Mouse (Mus musculus) midbrain, embryonic 12.5 days (tissue): ENCODE results near the gene P2rx3. TPM values are rescaled to one million over a fixed set of nuclear protein-coding genes. Genes with fewer than 3 reads are reported as not detected.

ENCODE experiments used
- ATAC-seq: fragments of 200-750 bp; cut with Nextera tagmentation; 2 replicates; pipeline ENCODE4 v1.8.0; 2017; ENCODE audit warnings: low read depth, moderate TSS enrichment, moderate library complexity; ENCODE audit not compliant: low FRiP score
- H3K27ac ChIP-seq: fragments of 300-500 bp; sonication (generic); replicated peaks from 2 replicates; pipeline ENCODE4 v1.5.1; 2016; ENCODE audit warnings: mild to moderate bottlenecking
- H3K27me3 ChIP-seq: fragments of 300-500 bp; sonication (generic); 2 replicates; pipeline ENCODE4 v1.6.1; 2016; ENCODE audit warnings: mild to moderate bottlenecking
- H3K36me3 ChIP-seq: fragments of 300-500 bp; sonication (generic); 2 replicates; pipeline ENCODE4 v1.6.1; 2016
- H3K4me1 ChIP-seq: fragments of 300-500 bp; sonication (generic); 2 replicates; pipeline ENCODE4 v1.6.1; 2016
- H3K4me2 ChIP-seq: fragments of 300-500 bp; sonication (generic); replicated peaks from 2 replicates; pipeline ENCODE4 v1.6.1; 2016; ENCODE audit warnings: mild to moderate bottlenecking, moderate library complexity
- H3K4me3 ChIP-seq: fragments of 300-500 bp; sonication (generic); 2 replicates; pipeline ENCODE4 v1.5.1; 2016; ENCODE audit warnings: mild to moderate bottlenecking
- H3K9ac ChIP-seq: fragments of 300-500 bp; sonication (generic); replicated peaks from 2 replicates; pipeline ENCODE4 v1.6.1; 2016; ENCODE audit warnings: mild to moderate bottlenecking, moderate library complexity
- H3K9me3 ChIP-seq: fragments of 300-500 bp; sonication (generic); 2 replicates; pipeline ENCODE4 v1.6.1; 2016; ENCODE audit warnings: mild to moderate bottlenecking
- WGBS: fragments of 180-500 bp; shearing (Covaris S2); methylation state at CpG from one replicate; pipeline ENCODE4 v1.1.7; 2016; 5-methylcytosine and 5-hydroxymethylcytosine counted together
- polyA plus RNA-seq: library from polyadenylated mRNA; unstranded; fragments of >200 nt; fragmentation: Nextera tagmentation; extraction: Ambion mirVana; gene quantifications from 2 replicates; pipeline ENCODE4 v1.2.1, GENCODE M21; 2016

P2rx3 gene
- polyA plus RNA-seq, 1 experiment from 2014 or later: 4.1 TPM

GRCm38 (mm10) chr2:85009212-85009611, 28.1 kb downstream of the P2rx3 start:
- WGBS: 79% methylated on average over 2 of the region's 2 CpGs
- H3K4me2 ChIP-seq: no peak overlapping the region
- no peak for ATAC-seq

GRCm38 (mm10) chr2:85007729-85008128, 29.5 kb downstream of the P2rx3 start:
- no peak overlapping the region for H3K4me2 ChIP-seq
- H3K9me3 ChIP-seq: no peaks in the 10 kb centered on the region
- H3K36me3 ChIP-seq: no peaks in the 10 kb centered on the region
- no peak overlapping the region for H3K4me3 ChIP-seq
- H3K27ac ChIP-seq: no peak overlapping the region
- no peaks in the 10 kb centered on the region for H3K27me3 ChIP-seq
- no peak for ATAC-seq
- WGBS: 23% methylated on average over 4 of the region's 4 CpGs
- H3K9ac ChIP-seq: no peak overlapping the region
- H3K4me1 ChIP-seq: no peaks in the 10 kb centered on the region

More at GRCm38 (mm10) chr2:85009212-85009611, 28.1 kb downstream of the P2rx3 start:
- H3K4me3 ChIP-seq: no peak overlapping the region
- H3K9me3 ChIP-seq: no peaks in the 10 kb centered on the region
- H3K27ac ChIP-seq: no peak overlapping the region
- no peaks in the 10 kb centered on the region for H3K36me3 ChIP-seq
- no peak overlapping the region for H3K9ac ChIP-seq
- no peaks in the 10 kb centered on the region for H3K27me3 ChIP-seq
- no peaks in the 10 kb centered on the region for H3K4me1 ChIP-seq

- Histone ChIP-seq H3K9me3 (no peaks in the 10 kb centered on the region), H3K9ac (no peak overlapping the region), H3K27ac (no peak overlapping the region), H3K27me3 (no peaks in the 10 kb centered on the region), H3K4me3 (no peak overlapping the region), H3K4me2 (no peak overlapping the region), H3K36me3 (no peaks in the 10 kb centered on the region), H3K4me1 (no peaks in the 10 kb centered on the region)
- 78% methylated on average over 7 of the region's 7 CpGs for WGBS
- no peak for ATAC-seq
Observed at GRCm38 (mm10) chr2:85006600-85006999, 30.7 kb downstream of the P2rx3 start.

GRCm38 (mm10) chr2:85004341-85004740, 32.9 kb downstream of the P2rx3 start:
- H3K9ac ChIP-seq: no peak overlapping the region
- no peak overlapping the region for H3K27ac ChIP-seq
- no peak overlapping the region for H3K4me3 ChIP-seq
- no peaks in the 10 kb centered on the region for H3K4me1 ChIP-seq
- WGBS: 88% methylated on average over 4 of the region's 4 CpGs
- no peak overlapping the region for H3K4me2 ChIP-seq
- ATAC-seq: no peak
- no peaks in the 10 kb centered on the region for H3K36me3 ChIP-seq
- H3K27me3 ChIP-seq: no peaks in the 10 kb centered on the region
- H3K9me3 ChIP-seq: no peaks in the 10 kb centered on the region

GRCm38 (mm10) chr2:85002575-85002974, 34.7 kb downstream of the P2rx3 start:
- no peaks in the 10 kb centered on the region for H3K36me3 ChIP-seq
- 87% methylated on average over 8 of the region's 8 CpGs for WGBS
- ATAC-seq: no peak
- no peak overlapping the region for H3K9ac ChIP-seq
- H3K27me3 ChIP-seq: no peaks in the 10 kb centered on the region
- no peaks in the 10 kb centered on the region for H3K9me3 ChIP-seq
- H3K27ac ChIP-seq: no peak overlapping the region
- H3K4me1 ChIP-seq: no peaks in the 10 kb centered on the region
- H3K4me3 ChIP-seq: no peak overlapping the region
- no peak overlapping the region for H3K4me2 ChIP-seq

- Histone ChIP-seq H3K4me2 (no peak overlapping the region), H3K27me3 (no peaks in the 10 kb centered on the region), H3K4me1 (no peaks in the 10 kb centered on the region), H3K9me3 (no peaks in the 10 kb centered on the region), H3K27ac (no peak overlapping the region), H3K9ac (no peak overlapping the region), H3K36me3 (no peaks in the 10 kb centered on the region), H3K4me3 (no peak overlapping the region)
- WGBS: 78% methylated on average over 13 of the region's 13 CpGs
- no peak for ATAC-seq
Observed at GRCm38 (mm10) chr2:85001497-85001896, 35.8 kb downstream of the P2rx3 start.

- no peak for ATAC-seq
- WGBS: 86% methylated on average over 3 of the region's 3 CpGs
- H3K27me3 ChIP-seq: no peaks in the 10 kb centered on the region
- H3K9ac ChIP-seq: no peak overlapping the region
- H3K4me3 ChIP-seq: no peak overlapping the region
- no peak overlapping the region for H3K27ac ChIP-seq
- no peaks in the 10 kb centered on the region for H3K9me3 ChIP-seq
- no peaks in the 10 kb centered on the region for H3K4me1 ChIP-seq
- no peak overlapping the region for H3K4me2 ChIP-seq
- no peaks in the 10 kb centered on the region for H3K36me3 ChIP-seq
Observed at GRCm38 (mm10) chr2:84999486-85000181, 37.6 kb downstream of the P2rx3 start.

- Histone ChIP-seq H3K4me2 (no peak overlapping the region), H3K9ac (no peak overlapping the region), H3K36me3 (no peaks in the 10 kb centered on the region), H3K27me3 (no peaks in the 10 kb centered on the region), H3K4me3 (no peak overlapping the region), H3K9me3 (no peaks in the 10 kb centered on the region), H3K4me1 (no peaks in the 10 kb centered on the region), H3K27ac (no peak overlapping the region)
- 92% methylated on average over 2 of the region's 2 CpGs for WGBS
- ATAC-seq: no peak
Observed at GRCm38 (mm10) chr2:84996376-84996775, 40.9 kb downstream of the P2rx3 start.

GRCm38 (mm10) chr2:84987930-84988329, 49.3 kb downstream of the P2rx3 start, which contains the start of gene Prg3:
Gene Prg3, plus strand, starts transcription at chr2:84988215.
- H3K27ac ChIP-seq: no peak within 1 kb of the TSS
- no peak within 1 kb of the TSS for H3K4me3 ChIP-seq
- no peaks in the 10 kb centered on the region for H3K27me3 ChIP-seq
- no peak within 1 kb of the TSS for H3K4me2 ChIP-seq
- no peak for ATAC-seq
- H3K4me1 ChIP-seq: no peaks in the 10 kb centered on the region
- H3K36me3 ChIP-seq: no peaks in the 10 kb centered on the region
- H3K9ac ChIP-seq: no peak within 1 kb of the TSS
- 83% methylated on average over 1 of the region's 1 CpGs for WGBS
- no peaks in the 10 kb centered on the region for H3K9me3 ChIP-seq

- Histone ChIP-seq H3K4me3 (no peak within 1 kb of the TSS), H3K4me2 (no peak within 1 kb of the TSS), H3K9ac (no peak within 1 kb of the TSS), H3K27ac (no peak within 1 kb of the TSS), H3K27me3 (no peaks in the 10 kb centered on the region), H3K36me3 (no peaks in the 10 kb centered on the region), H3K9me3 (no peaks in the 10 kb centered on the region), H3K4me1 (no peaks in the 10 kb centered on the region)
- 20% methylated on average over 1 of the region's 1 CpGs for WGBS
- ATAC-seq: no peak
Observed at GRCm38 (mm10) chr2:84980188-84980587, 57.1 kb downstream of the P2rx3 start, which contains the start of gene Prg2. Gene Prg2, plus strand, starts transcription at chr2:84980461.

GRCm38 (mm10) chr2:84975580-84975979, 61.7 kb downstream of the P2rx3 start:
- no peak for ATAC-seq
- no peaks in the 10 kb centered on the region for H3K4me1 ChIP-seq
- WGBS: 91% methylated on average over 2 of the region's 2 CpGs
- H3K36me3 ChIP-seq: no peaks in the 10 kb centered on the region
- no peak overlapping the region for H3K4me2 ChIP-seq
- no peaks in the 10 kb centered on the region for H3K9me3 ChIP-seq
- no peak overlapping the region for H3K4me3 ChIP-seq
- H3K9ac ChIP-seq: no peak overlapping the region
- H3K27me3 ChIP-seq: no peaks in the 10 kb centered on the region
- H3K27ac ChIP-seq: no peak overlapping the region

GRCm38 (mm10) chr2:84967318-84967991, 69.8 kb downstream of the P2rx3 start:
- Histone ChIP-seq H3K9me3 (no peaks in the 10 kb centered on the region), H3K36me3 (no peaks in the 10 kb centered on the region), H3K27me3 (no peaks in the 10 kb centered on the region), H3K4me1 (peaks cover 7% of the 10 kb centered on the region), H3K4me3 (no peak overlapping the region), H3K4me2 (no peak overlapping the region), H3K27ac (no peak overlapping the region), H3K9ac (no peak overlapping the region)
- no peak for ATAC-seq
- 97% methylated on average over 5 of the region's 5 CpGs for WGBS
